Mouse (Mus musculus) ES-E14 (cell line): Measurements from ENCODE around the gene Sptbn2.

ENCODE experiments used
- CHD2 ChIP-seq: IDR thresholded peaks from 2 replicates; pipeline ENCODE4 v1.6.1; 2014; ENCODE audit warnings: mild to moderate bottlenecking, low read depth, low read length, inconsistent platforms
- ZNF384 ChIP-seq: IDR thresholded peaks from 2 replicates; pipeline ENCODE4 v1.6.1; 2012; ENCODE audit warnings: low read depth, low read length, inconsistent platforms

DNA sequence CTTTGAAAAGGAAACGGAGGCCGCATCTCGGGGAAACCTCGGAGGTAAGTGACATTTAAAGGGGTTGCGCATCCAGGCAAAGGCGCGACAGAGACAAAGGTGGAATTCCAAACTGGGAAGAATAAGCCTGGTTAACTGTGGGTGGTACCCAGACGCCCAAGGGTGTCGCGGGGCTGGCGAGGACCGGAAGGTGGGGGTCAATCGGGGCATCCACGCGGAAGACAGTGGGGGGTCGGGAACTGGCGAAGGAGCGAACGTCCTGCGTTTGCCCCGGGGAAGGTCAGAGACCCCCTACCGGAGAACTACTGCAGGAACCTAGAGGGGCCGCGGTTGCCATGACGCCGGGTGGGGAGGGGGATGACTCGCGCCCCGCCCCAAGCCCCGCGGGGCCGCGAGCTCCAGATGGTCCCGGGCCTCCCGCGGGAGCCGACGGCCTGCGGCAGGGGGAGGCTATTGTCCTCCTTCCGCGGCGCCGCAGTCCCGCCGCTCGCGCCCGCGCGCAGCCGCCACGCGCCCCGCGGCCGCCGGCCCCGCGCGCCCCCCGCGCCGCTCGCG, 711 bp downstream of the Sptbn2 start:
- TF ChIP-seq ZNF384: no peak
- no peak for TF ChIP-seq CHD2
